Mouse (Mus musculus) gastrocnemius, adult 18-20 months (tissue): ENCODE measurements around the gene Cypt4. TPM values are rescaled to one million over a fixed set of nuclear protein-coding genes. Genes with fewer than 3 reads are reported as not detected.
"Not testable (repeated sequence)": the region's sequence is repeated elsewhere in the genome, so short reads cannot be mapped to it uniquely, and the experiment has no call there.

Source experiments
- DNase-seq: peaks from one replicate; pipeline ENCODE4 v3.0.0; 2021; ENCODE audit warnings: low spot score
- long read RNA-seq, 2 experiments: library from polyadenylated mRNA; stranded (forward); transcript quantifications; one replicate each; pipeline ENCODE4 v2.0.0; 2021
- total RNA-seq, 2 experiments: library from RNA; stranded (reverse); gene quantifications; 2 replicates each; pipeline ENCODE4 v1.2.3; 2021

The Cypt4 gene
- total RNA-seq = not detected
- long read RNA-seq, experiment 1 = 0 reads
- long read RNA-seq, experiment 2 = 0 reads

DNA sequence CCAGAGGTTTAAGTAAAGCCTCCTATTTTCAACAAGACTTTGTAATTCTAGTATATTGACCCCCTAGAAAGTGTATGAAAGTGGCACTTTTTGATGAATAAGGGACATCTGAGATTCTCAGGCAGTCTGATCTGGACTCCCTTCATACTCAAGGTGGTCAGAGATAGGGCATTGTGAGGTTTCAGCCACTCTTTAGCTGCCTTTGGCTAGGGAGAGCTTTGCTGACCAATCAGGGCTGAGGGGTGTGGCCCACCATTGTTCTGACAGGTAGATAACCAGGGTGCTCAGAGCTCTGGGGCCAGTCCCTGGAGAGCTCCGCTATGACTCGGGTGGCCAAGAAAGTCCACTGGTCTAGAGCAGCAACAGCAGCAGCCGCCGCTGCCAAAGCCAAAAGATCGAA lies at the start of gene Cypt4:
TSS of gene Cypt4 (plus strand) at position 301 of the 400 bp plus-strand sequence.
- DNase-seq = no peak

DNA sequence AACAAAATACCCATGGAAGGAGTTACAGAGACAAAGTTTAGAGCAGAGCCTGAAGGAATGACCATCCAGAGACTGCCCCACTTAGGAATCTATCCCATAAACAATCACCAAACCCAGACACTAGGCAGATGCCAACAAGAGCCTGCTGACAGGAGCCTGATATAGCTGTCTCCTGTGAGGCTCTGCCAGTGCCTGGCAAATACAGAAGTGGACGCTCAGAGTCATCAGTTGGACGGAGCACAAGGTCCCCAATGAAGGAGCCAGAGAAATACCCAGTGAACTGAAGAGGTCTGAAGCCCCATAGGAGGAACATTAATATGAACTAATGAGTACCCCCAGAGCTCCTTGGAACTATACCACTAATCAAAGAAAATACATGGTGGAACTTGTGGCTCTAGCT lies 12.3 kb downstream of the Cypt4 start:
- not testable (repeated sequence) for DNase-seq

Other genes starting within 250 kb of the Cypt4 start
- 1 to 10 TPM; 2.9 to 3.4 TPM for gene Dpy19l1, start 122.1 kb upstream of the Cypt4 start, total RNA-seq
- not detected for gene Dpy19l2, start 71.1 kb downstream of the Cypt4 start, total RNA-seq
- gene Tbx20, start 149.1 kb downstream of the Cypt4 start, total RNA-seq = not detected